Mouse (Mus musculus) forebrain, embryonic 12.5 days (tissue): ENCODE data around the gene B020031M17Rik. TPM values are rescaled to one million over a fixed set of nuclear protein-coding genes. Genes with fewer than 3 reads are reported as not detected.
"Not testable (repeated sequence)": the region's sequence is repeated elsewhere in the genome, so short reads cannot be mapped to it uniquely, and the experiment has no call there.

Experiments
- ATAC-seq: fragments of 200-750 bp; cut with Nextera tagmentation; 2 replicates; pipeline ENCODE4 v1.8.0; 2017; ENCODE audit warnings: moderate TSS enrichment; ENCODE audit not compliant: low FRiP score
- H3K27ac ChIP-seq: fragments of 300-500 bp; sonication (generic); 2 replicates; pipeline ENCODE4 v1.5.1; 2016; ENCODE audit warnings: mild to moderate bottlenecking
- H3K27me3 ChIP-seq: fragments of 300-500 bp; sonication (generic); 2 replicates; pipeline ENCODE4 v1.6.1; 2016; ENCODE audit warnings: mild to moderate bottlenecking
- H3K36me3 ChIP-seq: fragments of 300-500 bp; sonication (generic); replicated peaks from 2 replicates; pipeline ENCODE4 v1.6.1; 2016; ENCODE audit warnings: mild to moderate bottlenecking
- H3K4me1 ChIP-seq: fragments of 300-500 bp; sonication (generic); 2 replicates; pipeline ENCODE4 v1.6.1; 2016
- H3K4me2 ChIP-seq: fragments of 300-500 bp; sonication (generic); 2 replicates; pipeline ENCODE4 v1.6.1; 2016; ENCODE audit warnings: mild to moderate bottlenecking, moderate library complexity
- H3K4me3 ChIP-seq: fragments of 300-500 bp; sonication (generic); replicated peaks from 2 replicates; pipeline ENCODE4 v1.5.1; 2016; ENCODE audit warnings: mild to moderate bottlenecking
- H3K9ac ChIP-seq: fragments of 300-500 bp; sonication (generic); 2 replicates; pipeline ENCODE4 v1.6.1; 2016; ENCODE audit warnings: mild to moderate bottlenecking
- H3K9me3 ChIP-seq: fragments of 300-500 bp; sonication (generic); 2 replicates; pipeline ENCODE4 v1.6.1; 2016
- WGBS: fragments of 180-500 bp; shearing (Covaris S2); methylation state at CpG from one replicate; pipeline ENCODE4 v1.1.7; 2016; 5-methylcytosine and 5-hydroxymethylcytosine counted together
- polyA plus RNA-seq: library from polyadenylated mRNA; unstranded; fragments of >200 nt; fragmentation: Nextera tagmentation; extraction: Ambion mirVana; gene quantifications from 2 replicates; pipeline ENCODE4 v1.2.1, GENCODE M21; 2016

B020031M17Rik gene
- polyA plus RNA-seq: not detected in 2 replicates

DNA sequence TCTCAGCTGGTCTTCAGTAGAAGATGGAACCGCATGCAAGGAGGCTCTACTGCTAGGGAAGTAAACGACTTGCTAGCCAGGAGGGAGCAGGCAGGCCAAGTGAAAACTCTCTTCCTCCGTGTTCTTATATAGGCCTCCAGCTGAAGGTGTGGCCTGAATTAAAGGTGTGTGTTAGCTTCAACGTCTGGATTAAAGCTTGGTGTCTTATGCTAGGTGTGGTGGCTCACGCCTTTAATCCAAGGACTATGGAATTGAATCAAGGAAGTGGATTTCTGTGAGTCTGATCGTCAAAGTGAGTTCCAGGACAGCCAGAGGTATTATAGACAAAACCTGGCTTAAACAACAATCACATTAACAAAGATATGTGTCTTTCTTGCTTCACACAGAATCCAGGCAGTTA, at the start of gene B020031M17Rik:
Gene B020031M17Rik (minus strand): TSS at position 101 of the 400 bp plus-strand sequence.
- ATAC-seq, H3K4me2 ChIP-seq: not testable (repeated sequence)
- WGBS: 74% methylated on average over 4 of the region's 6 CpGs

GRCm38 (mm10) chr13:119999215-119999614, 48.6 kb upstream of the B020031M17Rik start:
- H3K4me2 ChIP-seq, H3K27me3 ChIP-seq, H3K36me3 ChIP-seq, H3K27ac ChIP-seq, H3K4me1 ChIP-seq, ATAC-seq, H3K9me3 ChIP-seq, H3K9ac ChIP-seq, H3K4me3 ChIP-seq: not testable (repeated sequence)
- no CpG with 5 or more reads among the region's 4 CpGs for WGBS

More for the DNA sequence above, at the start of gene B020031M17Rik:
- H3K4me1 ChIP-seq, H3K27me3 ChIP-seq, H3K36me3 ChIP-seq, H3K9ac ChIP-seq, H3K27ac ChIP-seq, H3K9me3 ChIP-seq, H3K4me3 ChIP-seq: not testable (repeated sequence)

DNA sequence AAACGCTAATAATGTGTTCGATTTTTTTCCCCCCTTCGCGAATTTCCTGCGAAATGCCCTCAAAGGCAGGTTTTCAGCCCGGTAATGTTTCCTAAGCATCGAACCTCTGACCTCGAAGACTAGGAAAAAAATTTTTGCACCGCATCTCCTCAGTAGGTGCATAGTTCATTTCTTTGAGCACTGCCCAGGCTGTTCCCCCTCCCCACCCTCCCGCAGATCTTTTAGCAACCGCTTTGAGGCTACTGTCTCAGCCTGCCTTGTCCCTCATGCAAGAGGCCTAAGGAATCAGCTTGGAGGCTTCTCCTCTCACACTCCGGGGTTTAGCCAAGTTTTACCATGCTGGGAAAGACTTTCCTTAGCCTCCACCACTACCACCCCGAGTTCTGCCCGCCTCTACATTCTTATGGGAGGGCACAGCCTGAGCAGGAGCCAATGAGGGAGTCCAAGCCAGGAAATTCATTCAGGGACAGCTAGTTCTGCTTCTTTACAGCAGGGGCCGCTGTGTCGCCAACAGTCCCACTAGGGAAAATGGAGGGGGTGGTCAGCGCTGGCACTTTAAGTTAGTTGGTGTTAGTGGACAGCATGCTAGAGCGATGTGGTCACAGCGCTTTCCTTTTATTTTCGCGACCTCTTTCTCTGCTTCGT, 48.0 kb upstream of the B020031M17Rik start:
- H3K27ac ChIP-seq, H3K4me3 ChIP-seq, H3K27me3 ChIP-seq, H3K9me3 ChIP-seq, H3K4me1 ChIP-seq, H3K36me3 ChIP-seq, H3K9ac ChIP-seq, H3K4me2 ChIP-seq: not testable (repeated sequence)
- ATAC-seq: peak; percentile 83
- no CpG with 5 or more reads among the region's 22 CpGs for WGBS

DNA sequence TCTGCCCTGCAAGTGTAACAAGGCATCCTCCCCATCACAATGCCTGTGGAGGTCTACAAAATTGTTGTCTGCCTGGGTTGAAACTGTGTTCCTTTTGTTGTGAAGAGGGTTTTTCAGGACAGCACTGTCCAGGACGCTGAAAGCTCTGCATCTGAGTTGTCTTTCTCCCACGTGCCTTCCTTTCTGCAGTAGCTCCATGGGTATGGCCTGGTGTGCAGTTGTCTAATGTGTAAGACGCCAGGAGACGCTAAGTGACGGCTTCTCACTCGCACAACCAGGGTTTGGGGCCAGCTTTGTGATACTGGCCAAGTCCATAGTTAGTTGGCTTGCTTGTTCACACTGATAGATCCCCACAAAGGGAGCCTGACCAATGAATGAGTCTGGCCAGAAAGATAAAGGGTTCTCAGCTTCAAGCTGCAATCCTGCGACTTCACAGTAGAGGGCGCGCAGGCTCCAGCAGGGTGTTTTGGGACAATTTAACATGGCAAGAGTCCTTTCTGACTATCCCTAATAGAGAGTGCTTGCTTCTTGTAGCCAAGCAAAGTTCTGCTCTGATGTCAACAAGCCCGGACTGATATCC, 41.4 kb upstream of the B020031M17Rik start:
- H3K9ac ChIP-seq, H3K4me3 ChIP-seq, H3K27ac ChIP-seq, H3K4me1 ChIP-seq, H3K4me2 ChIP-seq, H3K27me3 ChIP-seq, ATAC-seq, H3K9me3 ChIP-seq, H3K36me3 ChIP-seq: not testable (repeated sequence)
- WGBS: no CpG with 5 or more reads among the region's 10 CpGs

- H3K4me2 ChIP-seq, H3K9me3 ChIP-seq, H3K27me3 ChIP-seq, H3K4me3 ChIP-seq, H3K27ac ChIP-seq, H3K4me1 ChIP-seq, H3K36me3 ChIP-seq, H3K9ac ChIP-seq: not testable (repeated sequence)
- WGBS: no CpG with 5 or more reads among the region's 13 CpGs
- 0 out of 2 replicates have a peak, but pooled peaks have one; percentile 41 for ATAC-seq
Measured at GRCm38 (mm10) chr13:119991264-119991663, 40.7 kb upstream of the B020031M17Rik start.

DNA sequence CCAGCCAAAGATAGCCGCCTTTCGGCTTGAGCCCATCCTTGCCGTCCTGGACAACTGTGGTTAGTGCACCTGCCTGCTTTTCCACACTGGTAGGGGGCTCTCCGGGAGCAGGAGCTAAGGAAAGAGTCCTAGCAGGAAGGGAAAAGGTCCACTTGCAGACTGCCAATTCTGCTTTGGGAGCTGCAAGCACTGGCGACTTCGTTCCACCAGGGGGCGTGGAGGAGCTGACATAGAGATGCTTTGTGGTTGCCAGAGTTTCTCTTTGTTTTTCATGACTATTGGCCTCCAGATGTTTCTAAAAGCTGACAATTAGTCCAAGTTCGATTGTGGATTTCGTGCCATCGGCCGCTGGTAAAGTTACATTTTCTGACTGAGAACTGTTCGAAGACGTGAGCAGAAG, 18.6 kb upstream of the B020031M17Rik start:
- H3K4me3 ChIP-seq, H3K4me1 ChIP-seq, H3K27ac ChIP-seq, H3K4me2 ChIP-seq, H3K9me3 ChIP-seq, H3K27me3 ChIP-seq, H3K9ac ChIP-seq, H3K36me3 ChIP-seq: not testable (repeated sequence)
- no CpG with 5 or more reads among the region's 13 CpGs for WGBS
- 0 out of 2 replicates have a peak, but pooled peaks have one; percentile 30 for ATAC-seq

DNA sequence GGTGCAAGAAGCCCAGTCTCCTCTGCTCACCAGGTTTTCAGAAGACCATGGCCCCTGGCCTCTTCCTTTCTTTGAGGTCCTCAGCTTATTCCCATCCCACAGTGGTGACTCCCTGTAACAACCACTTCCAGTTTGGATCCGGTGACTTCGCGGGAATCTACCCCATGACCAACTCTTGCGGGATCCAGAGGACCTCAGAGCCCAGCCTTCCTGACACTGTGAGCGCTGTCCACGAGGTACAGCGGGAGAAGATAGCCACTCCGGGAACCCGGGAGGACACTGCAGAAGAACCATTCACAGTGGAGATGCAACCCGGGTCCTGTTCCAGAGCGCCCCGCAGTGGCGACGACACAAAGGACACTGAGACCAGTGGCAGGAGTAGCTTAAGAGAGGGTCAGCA, 17.6 kb upstream of the B020031M17Rik start:
- not testable (repeated sequence) for H3K4me1 ChIP-seq, H3K27ac ChIP-seq, H3K4me3 ChIP-seq, ATAC-seq, H3K36me3 ChIP-seq, H3K4me2 ChIP-seq, H3K9me3 ChIP-seq, H3K9ac ChIP-seq, H3K27me3 ChIP-seq
- no CpG with 5 or more reads among the region's 14 CpGs for WGBS

- H3K4me2 ChIP-seq: 0 out of 2 replicates have a peak overlapping the region, but pooled peaks have one; percentile 10
- H3K27ac ChIP-seq, H3K27me3 ChIP-seq, H3K9me3 ChIP-seq, H3K36me3 ChIP-seq, H3K4me3 ChIP-seq, H3K4me1 ChIP-seq, H3K9ac ChIP-seq: not testable (repeated sequence)
- WGBS: under 1% methylated on average over 22 of the region's 22 CpGs
- peak; percentile 25; the same call in 1 of the 2 replicates for ATAC-seq
Measured at GRCm38 (mm10) chr13:119965968-119966367, 15.4 kb upstream of the B020031M17Rik start.

DNA sequence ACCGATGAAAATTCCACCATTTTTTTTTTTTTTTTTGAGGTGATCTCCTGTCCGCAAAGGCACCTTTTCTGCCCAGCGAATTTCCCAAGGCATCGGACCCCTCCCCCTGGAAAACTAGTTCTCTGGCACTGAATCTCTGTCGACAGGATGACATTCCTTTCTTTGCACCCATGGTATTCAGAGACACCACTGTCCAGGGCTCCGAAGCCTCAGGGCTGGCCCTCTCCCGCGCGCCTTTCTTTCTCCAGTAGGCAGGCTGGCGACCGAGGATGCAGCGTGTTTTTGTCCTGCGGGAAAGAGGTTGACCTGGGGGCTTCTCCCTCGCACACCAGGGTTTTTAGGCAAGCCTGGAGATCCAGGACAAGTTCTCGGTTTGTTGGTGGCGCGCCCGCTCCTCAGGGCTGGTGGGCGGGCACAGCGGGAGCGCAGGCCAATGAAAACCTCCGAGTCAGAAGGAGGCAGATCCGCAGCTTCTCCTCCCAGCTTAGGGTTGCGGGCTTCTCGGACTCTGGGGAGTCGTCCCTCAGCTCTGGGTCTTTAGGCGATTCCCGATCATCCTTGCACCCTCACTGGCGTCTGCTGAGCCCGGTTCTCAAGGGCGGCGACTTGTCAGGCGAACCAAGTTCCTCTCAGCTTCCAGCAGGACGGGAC, 14.8 kb upstream of the B020031M17Rik start:
- not testable (repeated sequence) for H3K9ac ChIP-seq, H3K4me2 ChIP-seq, H3K27ac ChIP-seq, H3K4me3 ChIP-seq, H3K36me3 ChIP-seq, H3K27me3 ChIP-seq, H3K4me1 ChIP-seq, H3K9me3 ChIP-seq
- WGBS: 0% methylated on average over 17 of the region's 34 CpGs
- ATAC-seq: peak; percentile 83

DNA sequence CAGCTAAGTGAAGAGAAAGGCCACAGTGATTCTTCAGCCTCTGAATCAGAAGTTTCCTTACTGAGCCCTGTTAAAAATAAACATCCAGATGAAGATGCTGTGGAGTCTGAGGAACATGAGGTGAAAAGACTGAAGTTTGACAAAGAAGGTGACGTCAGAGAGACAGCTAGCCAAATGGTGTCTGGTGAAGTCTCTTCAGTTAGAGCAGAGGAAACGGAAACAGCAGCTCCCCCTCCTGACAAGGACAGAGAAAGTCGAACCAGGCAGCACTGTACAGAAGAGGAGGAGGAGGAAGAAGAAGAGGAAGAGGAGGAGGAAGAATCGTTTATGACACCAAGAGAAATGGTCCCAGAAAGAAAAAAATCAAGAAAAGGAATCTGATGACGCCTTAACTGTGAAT, 12.2 kb upstream of the B020031M17Rik start:
- no CpG with 5 or more reads among the region's 5 CpGs for WGBS
- H3K27ac ChIP-seq, ATAC-seq, H3K27me3 ChIP-seq, H3K4me1 ChIP-seq, H3K9me3 ChIP-seq, H3K4me2 ChIP-seq, H3K36me3 ChIP-seq, H3K4me3 ChIP-seq, H3K9ac ChIP-seq: not testable (repeated sequence)

DNA sequence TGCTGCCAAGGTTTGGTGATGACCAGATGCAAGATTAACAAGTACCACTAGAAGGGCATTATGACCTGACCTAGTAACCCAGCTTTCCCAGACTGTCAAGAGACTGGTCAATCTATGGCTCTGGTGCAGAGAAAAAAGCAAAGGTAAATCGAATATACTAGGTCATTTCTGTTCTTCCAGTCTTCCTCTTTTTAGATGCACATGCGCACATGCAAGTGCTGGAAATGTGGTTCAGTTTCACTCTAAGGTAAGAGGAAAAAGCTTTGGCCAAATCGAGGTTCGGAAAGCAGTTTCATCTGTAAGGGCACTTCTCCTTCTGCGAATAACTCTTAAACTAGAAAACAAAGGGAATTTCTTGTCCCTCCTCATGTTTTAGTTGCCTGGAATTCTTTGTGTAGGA, 5.0 kb upstream of the B020031M17Rik start:
- H3K27ac ChIP-seq, ATAC-seq, H3K4me2 ChIP-seq, H3K9ac ChIP-seq, H3K36me3 ChIP-seq, H3K9me3 ChIP-seq, H3K4me1 ChIP-seq, H3K4me3 ChIP-seq, H3K27me3 ChIP-seq: not testable (repeated sequence)
- no CpG with 5 or more reads among the region's 5 CpGs for WGBS

DNA sequence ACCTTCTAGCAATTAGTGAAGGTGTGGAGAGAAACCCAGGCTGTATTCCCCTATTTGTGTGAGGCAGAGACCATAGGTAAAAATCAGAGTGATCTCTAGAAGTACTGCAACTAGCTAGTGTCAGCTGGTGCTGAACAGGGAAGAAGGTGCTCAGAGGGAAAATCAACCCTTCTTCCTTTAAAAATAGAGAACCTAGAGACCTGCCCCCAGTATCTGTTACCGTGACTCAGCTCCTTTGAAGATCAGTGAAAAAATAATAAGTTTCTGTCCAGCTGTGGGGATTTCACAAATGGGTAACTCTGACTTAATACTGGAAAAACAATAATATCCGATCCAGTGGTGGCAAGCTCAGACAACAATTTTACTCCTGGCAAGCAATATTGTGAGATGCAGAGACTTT, 4.5 kb upstream of the B020031M17Rik start:
- H3K4me1 ChIP-seq, ATAC-seq, H3K9me3 ChIP-seq, H3K4me3 ChIP-seq, H3K27ac ChIP-seq, H3K4me2 ChIP-seq, H3K9ac ChIP-seq, H3K27me3 ChIP-seq, H3K36me3 ChIP-seq: not testable (repeated sequence)
- WGBS: 84% methylated on average over 2 of the region's 2 CpGs

- WGBS: 83% methylated on average over 1 of the region's 5 CpGs
- H3K4me2 ChIP-seq, H3K4me1 ChIP-seq, ATAC-seq, H3K27ac ChIP-seq, H3K4me3 ChIP-seq, H3K36me3 ChIP-seq, H3K9ac ChIP-seq, H3K27me3 ChIP-seq, H3K9me3 ChIP-seq: not testable (repeated sequence)
Measured at GRCm38 (mm10) chr13:119929172-119929571, 21.4 kb downstream of the B020031M17Rik start, which contains the start of gene Gm21761. Gene Gm21761 (minus strand): TSS chr13:119929272.
